Mouse (Mus musculus) spleen, postnatal 4 days (tissue): ENCODE results near the gene Unc5b.

Source experiments
- DNase-seq, 2 experiments: peaks; one replicate each; pipeline ENCODE4 v3.0.0; 2022; ENCODE audit warnings: low spot score in 2 of 2

Unc5b gene

GRCm38 (mm10) chr10:60800295-60801167, 30.9 kb downstream of the Unc5b start:
- DNase-seq: no peak

- DNase-seq: no peak
Measured at GRCm38 (mm10) chr10:60797682-60798422, 33.5 kb downstream of the Unc5b start.

- DNase-seq: no peak
Measured at GRCm38 (mm10) chr10:60796474-60796873, 34.9 kb downstream of the Unc5b start.

GRCm38 (mm10) chr10:60796028-60796427, 35.4 kb downstream of the Unc5b start:
- DNase-seq: no peak

GRCm38 (mm10) chr10:60794792-60795191, 36.6 kb downstream of the Unc5b start:
- no peak for DNase-seq

- no peak for DNase-seq
Measured at GRCm38 (mm10) chr10:60794374-60794773, 37.0 kb downstream of the Unc5b start.

- DNase-seq: no peak
Measured at GRCm38 (mm10) chr10:60792841-60793240, 38.5 kb downstream of the Unc5b start.

GRCm38 (mm10) chr10:60792365-60792764, 39.0 kb downstream of the Unc5b start:
- no peak for DNase-seq

- DNase-seq: no peak
Measured at GRCm38 (mm10) chr10:60790912-60791311, 40.5 kb downstream of the Unc5b start.

GRCm38 (mm10) chr10:60787303-60788074, 43.9 kb downstream of the Unc5b start:
- no peak for DNase-seq

GRCm38 (mm10) chr10:60783608-60784007, 47.8 kb downstream of the Unc5b start:
- no peak for DNase-seq

GRCm38 (mm10) chr10:60779628-60780027, 51.8 kb downstream of the Unc5b start:
- DNase-seq: peak; percentile 50 to 86

GRCm38 (mm10) chr10:60778542-60778941, 52.8 kb downstream of the Unc5b start:
- peak in 1 of 2 experiments; percentile 73 for DNase-seq

- DNase-seq: no peak
Measured at GRCm38 (mm10) chr10:60775473-60775872, 55.9 kb downstream of the Unc5b start.

- no peak for DNase-seq
Measured at GRCm38 (mm10) chr10:60774616-60775015, 56.8 kb downstream of the Unc5b start.

- no peak for DNase-seq
Measured at GRCm38 (mm10) chr10:60770855-60771254, 60.5 kb downstream of the Unc5b start.

- no peak for DNase-seq
Measured at GRCm38 (mm10) chr10:60768614-60769013, 62.8 kb downstream of the Unc5b start.

GRCm38 (mm10) chr10:60767400-60767799, 64.0 kb downstream of the Unc5b start:
- DNase-seq: no peak

- no peak for DNase-seq
Measured at GRCm38 (mm10) chr10:60762126-60762525, 69.3 kb downstream of the Unc5b start.

- DNase-seq: peak; percentile 87 to 95
Measured at GRCm38 (mm10) chr10:60760377-60760776, 71.0 kb downstream of the Unc5b start.

GRCm38 (mm10) chr10:60756992-60757391, 74.4 kb downstream of the Unc5b start:
- DNase-seq: peak; percentile 53 to 79

GRCm38 (mm10) chr10:60756146-60756545, 75.2 kb downstream of the Unc5b start:
- DNase-seq: no peak
